Mouse (Mus musculus): ENCODE measurements around the gene Atp8a2.

GRCm38 (mm10) chr14:59806910-59807309, 390.1 kb downstream of the Atp8a2 start:
- TF ChIP-seq POLR2A (IDR thresholded peaks at IDR 0.05; ENCODE audit: borderline replicate concordance, low read depth, low read length) (no peak), CTCF (IDR thresholded peaks at IDR 0.05; ENCODE audit: low read depth, low read length) (no peak)
